Mouse (Mus musculus) liver, embryonic 14.5 days (tissue): ENCODE measurements around the gene Ttc21b. TPM values are rescaled to one million over a fixed set of nuclear protein-coding genes. Genes with fewer than 3 reads are reported as not detected.

Experiments used
- ATAC-seq: fragments of 200-750 bp; cut with Nextera tagmentation; 2 replicates; pipeline ENCODE4 v1.8.0; 2017; ENCODE audit warnings: moderate number of reproducible peaks, mild to moderate bottlenecking, moderate library complexity; ENCODE audit not compliant: insufficient read depth
- DNase-seq, 3 experiments: peaks; one replicate each; pipeline ENCODE4 v3.0.0-alpha.2; 2012 to 2013; ENCODE audit warnings: low read depth in 3 of 3, low spot score in 3 of 3
- H3K27ac ChIP-seq: fragments of 300-500 bp; sonication (generic); 2 replicates; pipeline ENCODE4 v1.5.1; 2014; ENCODE audit warnings: moderate library complexity, mild to moderate bottlenecking, control low read depth, inconsistent platforms
- H3K27me3 ChIP-seq: fragments of 300-500 bp; sonication (generic); 2 replicates; pipeline ENCODE4 v1.6.1; 2014; ENCODE audit warnings: mild to moderate bottlenecking, low read length, moderate library complexity; ENCODE audit not compliant: control insufficient read depth, insufficient read depth
- H3K36me3 ChIP-seq: fragments of 300-500 bp; sonication (generic); replicated peaks from 2 replicates; pipeline ENCODE4 v1.6.1; 2014; ENCODE audit warnings: low read depth; ENCODE audit not compliant: control insufficient read depth, insufficient read depth
- H3K4me1 ChIP-seq, 2 experiments: fragments of 200-500 bp in 1 of 2; fragments of 300-500 bp in 1 of 2; sonication (generic) in 1 of 2; replicated peaks; 2 replicates each; pipeline ENCODE4 v1.6.1; 2012 to 2014; ENCODE audit warnings: antibody characterized with exemption in 1 of 2, inconsistent platforms in 1 of 2, low read length in 1 of 2; ENCODE audit not compliant: control insufficient read depth in 2 of 2, insufficient read depth in 2 of 2
- H3K4me2 ChIP-seq: fragments of 300-500 bp; sonication (generic); 2 replicates; pipeline ENCODE4 v1.6.1; 2014; ENCODE audit warnings: low read depth, mild to moderate bottlenecking, control low read depth, moderate library complexity
- H3K4me3 ChIP-seq, 2 experiments: fragments of 200-500 bp in 1 of 2; fragments of 300-500 bp in 1 of 2; sonication (generic) in 1 of 2; 2 replicates each; pipeline ENCODE4 v1.5.1; 2012 to 2014; ENCODE audit warnings: low read depth in 2 of 2, low read length in 2 of 2, mild to moderate bottlenecking in 2 of 2, control low read depth in 1 of 2, inconsistent platforms in 1 of 2, moderate library complexity in 1 of 2; ENCODE audit not compliant: insufficient read depth in 1 of 2
- H3K9ac ChIP-seq: fragments of 300-500 bp; sonication (generic); replicated peaks from 2 replicates; pipeline ENCODE4 v1.6.1; 2014; ENCODE audit warnings: mild to moderate bottlenecking, control low read depth, moderate library complexity
- H3K9me3 ChIP-seq: fragments of 300-500 bp; sonication (generic); 2 replicates; pipeline ENCODE4 v1.6.1; 2016; ENCODE audit warnings: low read length, mixed read lengths; ENCODE audit not compliant: control insufficient read depth
- CTCF ChIP-seq: IDR thresholded peaks from 2 replicates; pipeline ENCODE4 v1.5.1; 2016; ENCODE audit warnings: antibody characterized with exemption, low read depth, control low read depth
- EP300 ChIP-seq: IDR thresholded peaks from 2 replicates; pipeline ENCODE4 v1.6.1; 2016; ENCODE audit warnings: antibody characterized with exemption, low read depth
- WGBS: fragments of 180-500 bp; shearing (Covaris S2); extraction: QIAGEN DNeasy Blood & Tissue Kit; methylation state at CpG from one replicate; pipeline ENCODE4 v1.1.7; 2014; ENCODE audit not compliant: insufficient replicate concordance; 5-methylcytosine and 5-hydroxymethylcytosine counted together
- polyA plus RNA-seq, 2 experiments: library from polyadenylated mRNA; depleted of rRNA in 1 of 2; stranded (reverse) in 1 of 2; unstranded in 1 of 2; fragments of >200 nt; fragmentation: Nextera tagmentation in 1 of 2; extraction: Ambion mirVana in 1 of 2; gene quantifications; 2 replicates each; pipeline versions ENCODE4 v1.2.1 to v1.2.3; 2012 to 2014

The Ttc21b gene
- polyA plus RNA-seq, 2 experiments = 0.80 to 1.1 TPM

DNA sequence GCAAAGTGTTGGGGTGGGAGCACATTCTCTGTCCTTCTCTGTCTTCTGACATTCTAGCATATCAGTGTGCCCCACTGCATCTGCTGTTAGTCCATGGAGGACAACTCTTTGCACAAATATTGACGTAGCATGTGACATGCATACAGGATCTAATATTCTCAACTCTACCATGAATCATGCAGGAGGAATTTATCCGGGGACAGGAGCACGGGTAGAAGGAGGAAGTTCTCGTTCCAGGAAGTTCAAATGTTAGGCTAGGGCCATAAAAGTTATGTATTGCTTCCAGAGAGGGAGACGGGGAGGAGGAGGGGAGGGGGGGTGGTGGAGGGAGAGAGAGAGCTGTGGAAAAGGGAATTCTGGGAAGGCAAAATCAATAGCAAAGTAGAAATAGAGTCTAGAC, 111.6 kb downstream of the Ttc21b start:
- WGBS = 15% methylated on average over 5 of the region's 5 CpGs
- no peaks in the 10 kb centered on the region for H3K9me3 ChIP-seq
- no peaks in the 10 kb centered on the region for H3K36me3 ChIP-seq
- no peaks in the 10 kb centered on the region; a peak in 1 of 4 replicates for H3K4me1 ChIP-seq
- DNase-seq = no peak
- TF ChIP-seq CTCF (no peak), EP300 (no peak)
- H3K9ac ChIP-seq = no peak overlapping the region
- no peak overlapping the region for H3K4me2 ChIP-seq
- no peak overlapping the region for H3K4me3 ChIP-seq
- no peak overlapping the region for H3K27ac ChIP-seq
- H3K27me3 ChIP-seq = no peaks in the 10 kb centered on the region
- no peak for ATAC-seq

- Histone ChIP-seq H3K4me2 (no peak overlapping the region), H3K4me3 (no peak overlapping the region), H3K4me1 (no peaks in the 10 kb centered on the region; a peak in 1 of 4 replicates), H3K27ac (no peak overlapping the region), H3K9me3 (no peaks in the 10 kb centered on the region), H3K27me3 (no peaks in the 10 kb centered on the region), H3K36me3 (no peaks in the 10 kb centered on the region), H3K9ac (no peak overlapping the region)
- ATAC-seq = no peak
- no peak for DNase-seq
- TF ChIP-seq CTCF = no peak
- TF ChIP-seq EP300 = no peak
- WGBS = 56% methylated on average over 4 of the region's 4 CpGs
Observed at GRCm38 (mm10) chr2:66143284-66143683, 113.1 kb downstream of the Ttc21b start.

- no peak for TF ChIP-seq EP300
- no peak for TF ChIP-seq CTCF
- WGBS = 49% methylated on average over 2 of the region's 2 CpGs
- Histone ChIP-seq H3K27me3 (no peaks in the 10 kb centered on the region), H3K27ac (no peak overlapping the region), H3K9me3 (no peaks in the 10 kb centered on the region), H3K4me1 (no peaks in the 10 kb centered on the region; a peak in 1 of 4 replicates), H3K4me3 (no peak overlapping the region), H3K36me3 (no peaks in the 10 kb centered on the region), H3K9ac (no peak overlapping the region), H3K4me2 (no peak overlapping the region)
- no peak for ATAC-seq
- DNase-seq = no peak
Observed at GRCm38 (mm10) chr2:66142711-66143110, 113.7 kb downstream of the Ttc21b start.

- Histone ChIP-seq H3K4me1 (no peaks in the 10 kb centered on the region; a peak in 1 of 4 replicates), H3K4me2 (no peak overlapping the region), H3K27me3 (no peaks in the 10 kb centered on the region), H3K36me3 (no peaks in the 10 kb centered on the region), H3K9ac (no peak overlapping the region), H3K9me3 (no peaks in the 10 kb centered on the region), H3K27ac (no peak overlapping the region), H3K4me3 (no peak overlapping the region)
- DNase-seq (no peak), ATAC-seq (no peak)
- WGBS = 42% methylated on average over 2 of the region's 2 CpGs
- TF ChIP-seq CTCF (no peak), EP300 (no peak)
Observed at GRCm38 (mm10) chr2:66142268-66142667, 114.1 kb downstream of the Ttc21b start.

- no peak overlapping the region for H3K9ac ChIP-seq
- no peaks in the 10 kb centered on the region for H3K27me3 ChIP-seq
- WGBS = 45% methylated on average over 4 of the region's 4 CpGs
- H3K4me2 ChIP-seq = no peak overlapping the region
- DNase-seq (no peak), ATAC-seq (no peak)
- H3K4me1 ChIP-seq = no peaks in the 10 kb centered on the region; a peak in 1 of 4 replicates
- TF ChIP-seq CTCF (no peak), EP300 (no peak)
- H3K4me3 ChIP-seq = no peak overlapping the region
- no peaks in the 10 kb centered on the region for H3K36me3 ChIP-seq
- no peak overlapping the region for H3K27ac ChIP-seq
- no peaks in the 10 kb centered on the region for H3K9me3 ChIP-seq
Observed at GRCm38 (mm10) chr2:66140246-66140645, 116.2 kb downstream of the Ttc21b start.

Other genes with a start within 250 kb of the Ttc21b start
- gene Galnt3, start 131.6 kb downstream of the Ttc21b start, polyA plus RNA-seq (2012; rRNA removed) = 0.24 and 0.70 TPM in 2 replicates
- 0.33 and 0.52 TPM in 2 replicates for gene Galnt3, start 131.6 kb downstream of the Ttc21b start, polyA plus RNA-seq (2014; fragmentation: Nextera tagmentation; extraction: Ambion mirVana)
- gene Scn1a, start 184.2 kb upstream of the Ttc21b start, polyA plus RNA-seq (2012; rRNA removed) = 0.01 and 0.02 TPM in 2 replicates
- not detected in 2 replicates for gene Scn1a, start 184.2 kb upstream of the Ttc21b start, polyA plus RNA-seq (2014; fragmentation: Nextera tagmentation; extraction: Ambion mirVana)